20 mouse cellular contexts compared by ENCODE assay signal in the genomic region with DNA sequence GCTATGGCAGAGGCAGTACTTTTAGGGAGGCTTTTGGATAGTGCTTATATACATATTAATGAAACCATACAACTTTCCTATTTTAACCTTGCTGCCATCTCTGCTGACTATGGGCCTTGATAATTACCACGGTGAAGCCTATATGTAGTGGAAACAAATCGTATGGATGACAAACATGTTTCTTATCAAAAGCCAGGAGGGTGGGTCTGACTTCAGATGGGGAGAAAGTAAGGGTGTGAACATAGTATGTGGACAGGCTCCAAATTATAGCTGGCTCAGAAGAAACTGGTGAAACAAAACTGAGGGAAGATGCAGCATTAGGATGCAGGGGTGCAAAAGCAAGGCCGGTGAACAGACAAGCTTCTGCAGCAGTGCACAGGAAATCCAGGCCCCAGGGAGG.
DNase-seq lines count a peak whose midpoint lies in the region; ATAC-seq and TF ChIP-seq lines count a peak whose summit lies in the region.
"Had no signal": no experiment of that assay in that cellular context is flagged by ENCODE, and none has a peak within 500 bp of the region (broad histone marks: within the 10 kb centered on the region; RNA-seq: fewer than 3 reads in every experiment).

No protein-coding gene starts in this region.

- TF ChIP-seq CTCF in MEL (IDR thresholded peaks at IDR 0.05 in 2 of 3, conservative IDR thresholded peaks at IDR 0.05 in 1 of 3; ENCODE audit: control insufficient read depth in 1 of 3, insufficient read depth in 1 of 3, low read depth in 2 of 3, low read length in 3 of 3, poor library complexity in 1 of 3, severe bottlenecking in 1 of 3), result no peak

- H3K9me3 ChIP-seq in MEL (replicated peaks; ENCODE audit: insufficient read depth, low read length), result no peaks in the 10 kb centered on the region
- H3K9me3 ChIP-seq: embryonic facial prominence, embryonic 10.5 days; embryonic facial prominence, embryonic 12.5 days; forebrain, embryonic 13.5 days; forebrain, embryonic 15.5 days had no signal

- no peak overlapping the region for H3K4me3 ChIP-seq in MEL (ENCODE audit: control insufficient read depth in 1 of 2, insufficient read depth in 1 of 2, low read depth in 2 of 2, low read length in 2 of 2)
- H3K4me3 ChIP-seq: embryonic facial prominence, embryonic 10.5 days; embryonic facial prominence, embryonic 12.5 days; forebrain, embryonic 13.5 days; forebrain, embryonic 15.5 days had no signal

- TF ChIP-seq EP300 in MEL (IDR thresholded peaks at IDR 0.05; ENCODE audit: low read depth in 1 of 2, low read length in 2 of 2), result no peak

- H3K4me1 ChIP-seq in MEL (ENCODE audit: control insufficient read depth in 1 of 2, insufficient read depth in 2 of 2, low read length in 2 of 2), result peaks cover 4 to 8% of the 10 kb centered on the region in 2 experiments; a peak in 3 of 4 replicates
- H3K4me1 ChIP-seq: embryonic facial prominence, embryonic 10.5 days; embryonic facial prominence, embryonic 12.5 days had no signal

- DNase-seq in MEL (ENCODE audit: low read depth, low spot score), result peak; percentile 53
- DNase-seq in c-Kit-positive CD71-positive TER-119-negative erythroid progenitor cells, embryonic 14.5 days (ENCODE audit: low read depth), result peak; percentile 7
- no peak for DNase-seq in cerebellum, postnatal 4 days (ENCODE audit: low spot score in 2 of 2)
- no peak for DNase-seq in layer of hippocampus, adult 9-10 months (ENCODE audit: low spot score)
- DNase-seq in retina, postnatal 1 day, result no peak
- DNase-seq: adrenal gland, adult 2 months; adrenal gland, postnatal 10 days; adrenal gland, postnatal 25 days; cerebellum, adult 11-12 months; cerebellum, adult 2 months; cerebellum, adult 9-10 months; cerebellum, postnatal 10 days; cerebellum, postnatal 25 days; forebrain, postnatal 0 days had no signal

- H3K27me3 ChIP-seq in MEL (ENCODE audit: control insufficient read depth in 1 of 2, insufficient read depth in 2 of 2, low read length in 2 of 2), result no peaks in the 10 kb centered on the region
- H3K27me3 ChIP-seq: embryonic facial prominence, embryonic 12.5 days; forebrain, embryonic 13.5 days; forebrain, embryonic 15.5 days had no signal

- ATAC-seq in megakaryocyte progenitor cell, adult 5-6 weeks (replicated peaks; ENCODE audit: poor library complexity), result peak; percentile 80
- ATAC-seq: forebrain, embryonic 13.5 days; forebrain, embryonic 15.5 days; forebrain, postnatal 0 days; Patski had no signal

- no peaks in the 10 kb centered on the region for H3K79me2 ChIP-seq in MEL (ENCODE audit: control insufficient read depth, insufficient read depth, low read length, poor library complexity)

- no peak for TF ChIP-seq RAD21 in MEL (IDR thresholded peaks at IDR 0.05; ENCODE audit: low read depth, low read length)

- H3K27ac ChIP-seq in MEL (ENCODE audit: control insufficient read depth, low read depth, low read length), result no peak overlapping the region
- H3K27ac ChIP-seq: embryonic facial prominence, embryonic 10.5 days; embryonic facial prominence, embryonic 12.5 days; forebrain, embryonic 13.5 days; forebrain, embryonic 15.5 days had no signal

- H3K9ac ChIP-seq in MEL (ENCODE audit: control insufficient read depth, low read depth, low read length, poor library complexity, severe bottlenecking), result no peak overlapping the region
- H3K9ac ChIP-seq: embryonic facial prominence, embryonic 12.5 days; forebrain, embryonic 13.5 days; forebrain, embryonic 15.5 days; forebrain, postnatal 0 days had no signal

- no peak for TF ChIP-seq POLR2A in MEL (IDR thresholded peaks at IDR 0.05; ENCODE audit: control insufficient read depth in 1 of 2, insufficient read depth in 1 of 2, low read depth in 1 of 2, low read length in 2 of 2, poor library complexity in 1 of 2)

- H3K36me3 ChIP-seq in MEL (ENCODE audit: control insufficient read depth in 1 of 2, insufficient read depth in 2 of 2, low read length in 2 of 2), result peaks cover 0 to 6% of the 10 kb centered on the region in 2 experiments; a peak in 2 of 4 replicates
- H3K36me3 ChIP-seq: embryonic facial prominence, embryonic 10.5 days; embryonic facial prominence, embryonic 12.5 days; forebrain, embryonic 15.5 days had no signal

TF ChIP-seq in MEL, 35 proteins besides CTCF, POLR2A, EP300 and RAD21:
- TF ChIP-seq GATA1 (IDR thresholded peaks at IDR 0.05; ENCODE audit: low read depth, low read length) (peak; percentile 40), ETS1 (IDR thresholded peaks at IDR 0.05; ENCODE audit: low read depth, low read length) (0 out of 2 replicates have a peak, but pooled peaks have one; percentile 39), NRF1 (IDR thresholded peaks at IDR 0.05; ENCODE audit: insufficient read depth, low read depth, low read length, poor library complexity, severe bottlenecking) (no peak), UBTF (IDR thresholded peaks at IDR 0.05; ENCODE audit: borderline replicate concordance, insufficient read depth, low read depth, low read length) (no peak), SIN3A (IDR thresholded peaks at IDR 0.05; ENCODE audit: low read length) (0 out of 2 replicates have a peak, but pooled peaks have one; percentile 13)
TF ChIP-seq in MEL: peak in this region for 3.

Comparison
In these comparisons a context has a peak if more than half of its experiments do, and no peak if none do; other contexts are left out.
1. DNase-seq: peak in MEL (single experiment) and c-Kit-positive CD71-positive TER-119-negative erythroid progenitor cells, embryonic 14.5 days (single experiment); none in cerebellum, postnatal 4 days (0 of 2), layer of hippocampus, adult 9-10 months (single experiment) and retina, postnatal 1 day (single experiment).